Mouse (Mus musculus) CD8-positive naive resting alpha-beta T cell, adult 2 months (primary cell): ENCODE results near the gene Gm5934.
"Not testable (repeated sequence)": the region's sequence is repeated elsewhere in the genome, so short reads cannot be mapped to it uniquely, and the experiment has no call there.

Experiments used
- DNase-seq, 2 experiments: peaks; one replicate each; pipeline ENCODE4 v3.0.0; 2022; ENCODE audit warnings: low read depth in 2 of 2, low spot score in 2 of 2

Gm5934 gene

GRCm38 (mm10) chrX:24500660-24501059, at the start of gene Gm5934:
Gene Gm5934, minus strand, starts transcription at chrX:24500760.
- DNase-seq, result not testable (repeated sequence)
